Mouse (Mus musculus): ENCODE measurements around the gene Tmem45a. TPM values are rescaled to one million over a fixed set of nuclear protein-coding genes. Genes with fewer than 3 reads are reported as not detected.

Tmem45a gene
- polyA plus RNA-seq, 1 experiment from 2014 or later: 10.1 TPM

- DNase-seq (ENCODE audit: low spot score): no peak
Measured at GRCm38 (mm10) chr16:56798873-56799272, 87.1 kb downstream of the Tmem45a start.

DNA sequence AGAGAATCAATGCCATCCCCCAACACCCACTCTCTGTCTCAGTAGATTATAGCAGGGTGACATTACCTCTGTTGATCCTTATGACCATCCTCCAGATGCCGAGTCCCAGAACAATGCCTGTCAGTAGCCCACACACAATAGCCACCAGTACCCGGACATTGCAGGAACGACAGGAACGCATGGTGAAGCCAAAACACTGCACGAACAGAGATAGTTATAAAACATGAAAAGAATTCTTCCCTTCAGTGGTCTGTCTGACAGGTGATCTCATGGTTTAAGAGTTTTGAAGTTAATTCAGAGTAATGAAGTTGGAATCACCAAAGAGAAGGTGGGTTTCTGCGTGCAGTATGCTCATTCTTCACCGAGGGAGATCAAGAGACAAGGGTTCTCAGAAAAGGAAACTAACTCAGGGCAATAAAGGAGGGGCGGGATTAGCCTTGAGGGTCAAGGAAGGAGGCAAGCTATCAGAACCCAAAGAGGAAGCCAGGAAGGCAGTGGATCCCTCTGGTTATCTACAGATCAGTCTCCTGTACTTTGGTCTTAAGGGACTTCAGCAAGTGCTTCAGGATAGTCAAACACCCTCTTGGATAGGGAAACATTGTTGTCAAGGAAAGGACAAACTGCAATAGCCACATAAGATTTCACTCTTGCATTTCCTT, 90.4 kb downstream of the Tmem45a start, which contains the start of gene Adgrg7:
Gene Adgrg7, minus strand, starts transcription at position 375 of the 659 bp plus-strand sequence.
- no peak for DNase-seq (ENCODE audit: low spot score)

DNA sequence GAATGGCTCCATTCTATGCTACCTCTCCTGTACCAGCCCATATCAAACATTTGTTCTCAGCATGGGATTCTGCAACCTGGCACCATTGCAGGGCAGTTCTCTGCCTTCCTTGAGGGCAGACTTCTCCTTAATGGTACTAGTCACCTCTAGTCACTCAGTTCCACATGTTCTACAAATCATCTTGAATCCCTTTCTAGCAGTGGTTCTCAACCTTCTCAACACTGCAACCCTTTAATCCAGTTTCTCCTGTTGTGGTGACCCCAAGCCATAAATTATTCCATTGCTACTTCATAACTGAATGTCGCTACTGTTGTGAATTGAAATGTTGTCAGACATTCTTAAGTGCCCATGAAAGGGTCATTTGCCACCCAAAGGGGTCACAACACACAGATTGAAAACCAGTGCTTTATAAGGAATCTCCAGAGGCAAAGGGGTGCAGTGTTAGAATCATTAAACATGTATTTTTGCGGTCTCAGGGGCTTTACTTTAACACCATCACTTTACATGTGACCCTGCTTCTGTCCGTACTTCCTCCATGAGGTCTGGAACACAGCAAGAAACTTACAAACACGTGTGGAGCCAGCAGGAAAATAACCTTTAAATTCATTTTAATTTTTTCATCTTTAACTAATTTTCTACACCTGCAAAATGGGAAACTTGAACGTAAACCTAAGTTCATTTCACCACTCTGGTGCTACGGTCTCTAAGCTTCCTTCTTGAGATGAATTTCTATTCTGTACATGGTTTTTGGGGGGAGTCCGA, 91.4 kb downstream of the Tmem45a start:
- DNase-seq (ENCODE audit: low spot score): no peak

DNA sequence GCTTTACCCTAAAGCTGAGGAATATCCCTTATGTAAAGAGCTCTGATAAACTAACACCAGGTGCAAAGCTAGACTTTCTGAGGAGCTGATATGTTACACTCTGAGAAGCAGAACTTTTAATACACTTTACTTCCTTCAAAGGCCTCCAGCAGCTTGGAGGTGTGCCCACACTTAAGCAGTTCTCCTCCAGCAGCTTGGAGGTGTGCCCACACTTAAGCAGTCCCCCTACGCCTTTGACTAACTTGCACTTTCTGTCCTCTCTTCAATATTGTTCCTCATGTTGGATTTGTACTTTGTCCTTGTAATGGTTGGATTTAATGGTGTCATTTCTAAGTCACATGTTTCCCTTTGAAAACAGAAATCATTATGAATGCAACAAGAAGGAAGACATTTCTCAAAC, 92.2 kb downstream of the Tmem45a start:
- no peak for DNase-seq (ENCODE audit: low spot score)

DNA sequence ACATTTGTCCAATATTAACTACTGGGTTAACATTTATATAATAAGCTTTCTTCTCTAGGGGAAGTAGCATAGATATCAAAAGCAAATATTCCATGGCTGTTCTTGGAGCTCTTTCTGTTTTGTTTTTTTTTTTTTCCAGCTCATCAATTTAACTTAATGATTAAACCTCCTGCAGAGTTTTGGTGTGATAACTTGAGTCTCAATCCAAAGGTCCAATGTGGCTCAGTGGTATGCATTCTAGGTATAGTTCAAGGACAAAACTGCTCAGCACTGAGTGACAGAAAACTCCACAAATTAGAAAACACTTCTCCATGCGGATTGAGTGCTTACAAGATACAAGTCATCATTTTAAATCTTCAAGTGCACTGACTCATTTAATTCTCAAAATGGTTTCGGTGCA, 100.0 kb downstream of the Tmem45a start:
- DNase-seq (ENCODE audit: low spot score): no peak

GRCm38 (mm10) chr16:56771163-56772105, 114.5 kb downstream of the Tmem45a start:
- DNase-seq (ENCODE audit: low spot score): peak; percentile 58

Other genes with a start within 250 kb of the Tmem45a start
- 77.0 and 94.5 TPM in 2 replicates for gene Tfg, start 168.7 kb downstream of the Tmem45a start, polyA plus RNA-seq (2015; fragmentation: Nextera tagmentation; extraction: Ambion mirVana)
- gene Adgrg7, start 90.3 kb downstream of the Tmem45a start, polyA plus RNA-seq (2015; fragmentation: Nextera tagmentation; extraction: Ambion mirVana): 0.04 and 0.07 TPM in 2 replicates
- 0.29 TPM in 1 of 2 replicates, not detected in the other for gene Lnp1, start 41.9 kb upstream of the Tmem45a start, polyA plus RNA-seq (2015; fragmentation: Nextera tagmentation; extraction: Ambion mirVana)
- gene Tmem45a2, start 185.2 kb upstream of the Tmem45a start, polyA plus RNA-seq (2015; fragmentation: Nextera tagmentation; extraction: Ambion mirVana): 0.18 and 0.28 TPM in 2 replicates
- 41.1 and 42.4 TPM in 2 replicates for gene Tomm70a, start 235.5 kb upstream of the Tmem45a start, polyA plus RNA-seq (2015; fragmentation: Nextera tagmentation; extraction: Ambion mirVana)

Data from thymus, postnatal 0 days (tissue).